Mouse (Mus musculus): ENCODE results near the gene Vmn1r213.

Gene Vmn1r213

DNA sequence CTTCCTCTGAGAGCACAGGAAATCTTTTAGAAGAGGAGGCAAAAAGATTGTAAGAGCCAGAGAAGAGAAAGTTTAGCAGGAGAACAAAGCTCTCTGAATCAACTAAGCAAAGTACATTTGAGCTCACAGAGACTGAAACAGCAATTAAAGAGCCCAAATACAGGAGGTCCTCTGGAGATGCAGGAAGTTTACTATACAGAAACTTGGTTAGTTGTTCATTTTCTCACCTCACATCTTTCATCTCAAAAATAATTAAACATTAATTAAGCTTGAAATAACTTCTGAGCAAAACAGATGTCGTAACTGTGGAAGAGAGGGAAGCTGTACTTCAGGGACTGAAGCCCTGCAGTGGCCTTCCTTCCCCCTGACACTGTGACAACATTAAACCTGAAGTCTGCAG lies at the start of gene Vmn1r213:
Gene Vmn1r213, plus strand, starts transcription at position 301 of the 400 bp plus-strand sequence.
- no peak for DNase-seq

DNA sequence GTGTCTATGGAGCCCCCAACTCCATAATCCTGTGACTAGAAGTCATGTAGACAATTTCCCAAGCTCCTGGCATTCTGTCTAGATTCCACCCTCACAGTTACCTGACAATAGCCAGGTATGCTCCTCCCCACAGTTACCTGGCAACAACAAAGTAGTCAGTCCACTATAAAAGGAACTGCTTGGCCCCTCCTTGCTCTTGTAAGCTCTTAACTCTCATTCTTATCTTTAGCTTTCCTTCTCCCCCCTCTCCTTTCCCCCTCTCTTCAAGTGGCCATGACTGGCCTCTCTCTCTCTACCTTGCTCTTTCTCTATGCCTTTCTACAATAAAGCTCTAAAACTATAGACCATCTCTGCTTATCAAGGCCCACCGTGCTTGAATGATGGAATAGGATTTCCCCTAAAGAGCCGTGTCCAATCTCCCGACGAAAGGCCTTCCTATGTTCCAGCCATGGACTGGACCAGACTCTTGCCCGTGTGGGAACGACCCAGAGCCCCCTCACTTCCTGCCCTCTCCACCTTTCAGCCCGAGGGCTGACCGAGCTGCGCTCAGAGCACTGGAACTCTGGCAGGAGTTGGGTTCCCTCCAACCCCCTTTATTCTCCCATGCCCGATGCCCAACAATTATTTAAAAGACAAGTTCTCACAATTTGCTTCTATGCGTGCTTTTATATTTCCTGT lies 17.1 kb upstream of the Vmn1r213 start:
- DNase-seq, result no peak

DNA sequence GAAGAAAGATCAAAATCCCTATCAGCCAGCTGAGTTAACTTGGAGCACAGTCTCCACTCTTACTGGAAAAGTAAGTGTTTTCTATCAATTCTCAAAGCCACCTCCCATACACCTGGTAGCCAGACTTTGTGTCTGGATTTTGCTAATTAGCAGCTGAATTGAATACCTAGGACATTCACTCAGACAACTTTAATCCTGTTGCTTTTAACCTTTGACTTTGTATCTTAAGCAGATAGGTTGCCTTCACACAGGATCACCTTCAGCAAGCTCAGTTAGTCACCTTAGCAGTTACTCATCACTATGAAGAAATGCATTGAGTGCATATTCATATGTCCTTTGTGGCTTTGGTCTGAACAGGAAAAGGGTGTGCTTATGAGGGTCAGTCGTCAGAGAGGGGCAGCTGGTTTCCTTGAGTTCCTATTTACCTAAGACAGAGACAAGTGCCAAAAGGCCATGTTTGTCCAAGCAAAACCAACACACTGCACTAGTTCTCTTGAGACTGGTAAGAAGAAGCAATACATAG lies 15.2 kb upstream of the Vmn1r213 start:
- DNase-seq, result no peak

DNA sequence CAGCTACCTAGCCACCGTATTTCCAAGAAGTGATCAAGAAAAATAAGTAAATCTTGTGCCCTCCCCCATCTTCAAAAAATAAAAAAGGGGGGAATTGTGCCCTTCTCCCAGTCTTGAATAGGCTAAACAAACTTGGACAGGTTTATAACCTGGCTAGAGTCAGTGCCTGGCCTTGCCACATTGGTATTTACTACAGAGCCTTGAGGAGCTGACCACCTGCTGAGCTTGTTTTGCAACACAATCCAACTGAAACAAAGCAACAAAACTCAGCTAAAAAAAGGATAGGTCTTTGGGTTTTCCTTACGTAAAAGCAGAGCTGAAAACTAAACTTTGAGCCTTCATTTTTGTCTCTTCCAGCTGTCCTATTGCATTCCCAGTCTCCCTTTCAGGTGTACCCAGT lies 14.7 kb upstream of the Vmn1r213 start:
- DNase-seq, result no peak

DNA sequence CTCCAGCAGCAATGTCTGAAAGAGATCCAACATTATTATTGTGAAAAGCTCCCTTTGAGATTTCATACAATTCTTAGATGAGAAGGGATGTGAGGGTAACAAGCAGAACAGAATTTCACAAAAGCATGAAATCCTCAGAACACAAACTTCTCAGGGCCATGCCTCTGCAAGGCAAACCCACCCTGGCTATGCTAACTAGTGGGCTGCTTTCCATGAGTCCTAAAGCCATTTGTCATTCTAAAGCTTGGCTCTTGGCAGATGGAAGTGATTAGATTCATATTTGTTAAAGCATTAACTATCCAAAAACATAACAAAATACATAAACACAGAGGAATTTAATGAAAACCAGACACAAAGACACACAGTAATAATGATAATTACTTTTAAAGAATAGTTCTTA lies 10.7 kb downstream of the Vmn1r213 start:
- no peak for DNase-seq

DNA sequence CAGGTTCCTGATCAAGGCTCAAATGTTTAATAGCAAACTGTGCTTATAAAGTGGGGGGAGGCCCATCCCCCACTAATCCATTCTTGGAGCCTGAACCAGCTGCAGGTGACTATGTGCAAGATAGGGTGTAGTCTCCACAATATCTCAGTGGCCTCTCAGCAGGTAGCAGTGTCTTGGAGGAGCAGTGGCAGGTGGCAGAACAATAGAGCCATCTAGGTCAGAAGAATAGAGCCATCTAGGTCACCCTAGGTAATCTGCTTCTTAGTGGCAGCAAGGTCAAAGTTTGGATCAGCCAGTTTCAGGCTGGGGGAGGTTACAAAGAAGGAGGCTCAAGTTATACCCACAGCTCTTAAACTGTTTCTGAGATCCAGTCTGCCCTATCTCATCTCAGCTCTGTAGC lies 17.4 kb downstream of the Vmn1r213 start:
- no peak for DNase-seq

DNA sequence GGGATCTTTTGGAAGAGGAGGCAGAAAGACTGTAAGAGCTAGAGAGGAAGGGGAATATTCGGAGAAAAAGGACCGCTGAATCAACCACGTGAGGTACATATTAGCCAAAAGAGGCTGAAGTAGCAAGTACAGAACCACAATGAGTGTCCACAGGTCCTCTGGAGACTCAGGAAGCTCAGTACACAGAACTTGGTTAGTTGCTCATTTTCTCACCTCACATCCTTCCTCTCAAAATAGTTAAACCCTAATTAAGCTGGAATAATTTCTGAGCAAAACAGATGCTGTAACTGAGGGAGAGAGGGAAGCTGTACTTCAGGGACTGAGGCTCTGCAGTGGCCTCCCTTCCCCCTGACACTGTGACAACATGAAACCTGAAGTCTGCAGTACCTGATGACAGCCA lies 22.7 kb downstream of the Vmn1r213 start, which contains the start of gene Vmn1r214:
Gene Vmn1r214, plus strand, starts transcription at position 301 of the 400 bp plus-strand sequence.
- DNase-seq, result no peak

DNA sequence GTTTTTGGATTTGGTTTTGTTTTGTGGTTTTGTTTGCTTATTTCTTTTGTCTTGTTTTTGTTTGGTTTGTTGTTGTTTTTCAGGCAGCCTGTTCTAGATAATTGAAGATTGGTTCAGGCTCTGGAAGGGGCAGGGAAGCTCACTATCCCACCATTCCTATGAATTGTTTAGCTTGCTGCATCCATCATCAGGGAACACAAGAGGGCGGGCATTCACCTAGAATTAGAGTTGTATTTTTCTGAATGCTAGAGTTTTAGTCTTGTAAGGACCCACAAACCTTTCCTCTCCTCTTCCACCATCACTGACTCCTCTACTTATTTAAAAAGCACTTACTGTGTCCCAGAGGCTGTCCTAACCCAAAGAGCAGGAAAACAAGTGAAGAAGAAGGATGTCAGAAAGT lies 50.3 kb downstream of the Vmn1r213 start:
- DNase-seq, result no peak

All from cerebellum, adult 11-12 months (tissue).